Mouse (Mus musculus) retina, embryonic 14.5 days (tissue): ENCODE data around the gene Grid2.
A peak's percentile ranks its signal among the peaks of the same experiment; 100 is the strongest.
"Not testable (repeated sequence)": the region's sequence is repeated elsewhere in the genome, so short reads cannot be mapped to it uniquely, and the experiment has no call there.

Source experiments
- DNase-seq: peaks from one replicate; pipeline ENCODE4 v3.0.0-alpha.2; 2015; ENCODE audit warnings: low spot score

Grid2 gene

GRCm38 (mm10) chr6:63255826-63256555 lies at the start of gene Grid2:
Grid2 (plus strand) TSS chr6:63255876.
- DNase-seq = peak; percentile 75

GRCm38 (mm10) chr6:63250738-63251137 lies 4.9 kb upstream of the Grid2 start:
- no peak for DNase-seq

GRCm38 (mm10) chr6:63256556-63257405 lies 1.1 kb downstream of the Grid2 start:
- peak; percentile 72 for DNase-seq

- peak; percentile 73 for DNase-seq
Observed at GRCm38 (mm10) chr6:63257406-63257845, 1.8 kb downstream of the Grid2 start.

- DNase-seq = no peak
Observed at GRCm38 (mm10) chr6:63257876-63258275, 2.2 kb downstream of the Grid2 start.

GRCm38 (mm10) chr6:63259764-63260163 lies 4.1 kb downstream of the Grid2 start:
- peak; percentile 27 for DNase-seq

- no peak for DNase-seq
Observed at GRCm38 (mm10) chr6:63284419-63284818, 28.7 kb downstream of the Grid2 start.

GRCm38 (mm10) chr6:63342438-63343004 lies 86.8 kb downstream of the Grid2 start:
- no peak for DNase-seq

GRCm38 (mm10) chr6:63347015-63347414 lies 91.3 kb downstream of the Grid2 start:
- DNase-seq = no peak

- no peak for DNase-seq
Observed at GRCm38 (mm10) chr6:63381061-63381611, 125.5 kb downstream of the Grid2 start.

GRCm38 (mm10) chr6:63401698-63402097 lies 146.0 kb downstream of the Grid2 start:
- DNase-seq = no peak

GRCm38 (mm10) chr6:63417534-63417933 lies 161.9 kb downstream of the Grid2 start:
- no peak for DNase-seq

- DNase-seq = no peak
Observed at GRCm38 (mm10) chr6:63432751-63433150, 177.1 kb downstream of the Grid2 start.

- no peak for DNase-seq
Observed at GRCm38 (mm10) chr6:63448175-63448574, 192.5 kb downstream of the Grid2 start.

- no peak for DNase-seq
Observed at GRCm38 (mm10) chr6:63482141-63482540, 226.5 kb downstream of the Grid2 start.

- DNase-seq = no peak
Observed at GRCm38 (mm10) chr6:63515016-63515415, 259.3 kb downstream of the Grid2 start.

GRCm38 (mm10) chr6:63515957-63516356 lies 260.3 kb downstream of the Grid2 start:
- DNase-seq = no peak

GRCm38 (mm10) chr6:63531751-63532150 lies 276.1 kb downstream of the Grid2 start:
- DNase-seq = no peak

- DNase-seq = no peak
Observed at GRCm38 (mm10) chr6:63532901-63533300, 277.2 kb downstream of the Grid2 start.

GRCm38 (mm10) chr6:63547741-63548140 lies 292.1 kb downstream of the Grid2 start:
- DNase-seq = no peak

- DNase-seq = not testable (repeated sequence)
Observed at GRCm38 (mm10) chr6:63568741-63569140, 313.1 kb downstream of the Grid2 start.

- no peak for DNase-seq
Observed at GRCm38 (mm10) chr6:63590681-63591080, 335.0 kb downstream of the Grid2 start.
